Mouse (Mus musculus) adrenal gland, postnatal 25 days (tissue): ENCODE data around the gene Kcna3. TPM values are rescaled to one million over a fixed set of nuclear protein-coding genes. Genes with fewer than 3 reads are reported as not detected.

ENCODE experiments used
- DNase-seq: peaks from one replicate; pipeline ENCODE4 v3.0.0; 2021; ENCODE audit warnings: mixed read lengths
- long read RNA-seq: library from polyadenylated mRNA; stranded (forward); transcript quantifications from one replicate; pipeline ENCODE4 v2.0.0, GENCODE M21; 2021
- total RNA-seq: library from RNA; stranded (reverse); gene quantifications from 2 replicates; pipeline ENCODE4 v1.2.3, GENCODE M21; 2021

The Kcna3 gene
- 0.79 TPM in 1 of 2 replicates, not detected in the other for total RNA-seq
- long read RNA-seq, result 0 reads

DNA sequence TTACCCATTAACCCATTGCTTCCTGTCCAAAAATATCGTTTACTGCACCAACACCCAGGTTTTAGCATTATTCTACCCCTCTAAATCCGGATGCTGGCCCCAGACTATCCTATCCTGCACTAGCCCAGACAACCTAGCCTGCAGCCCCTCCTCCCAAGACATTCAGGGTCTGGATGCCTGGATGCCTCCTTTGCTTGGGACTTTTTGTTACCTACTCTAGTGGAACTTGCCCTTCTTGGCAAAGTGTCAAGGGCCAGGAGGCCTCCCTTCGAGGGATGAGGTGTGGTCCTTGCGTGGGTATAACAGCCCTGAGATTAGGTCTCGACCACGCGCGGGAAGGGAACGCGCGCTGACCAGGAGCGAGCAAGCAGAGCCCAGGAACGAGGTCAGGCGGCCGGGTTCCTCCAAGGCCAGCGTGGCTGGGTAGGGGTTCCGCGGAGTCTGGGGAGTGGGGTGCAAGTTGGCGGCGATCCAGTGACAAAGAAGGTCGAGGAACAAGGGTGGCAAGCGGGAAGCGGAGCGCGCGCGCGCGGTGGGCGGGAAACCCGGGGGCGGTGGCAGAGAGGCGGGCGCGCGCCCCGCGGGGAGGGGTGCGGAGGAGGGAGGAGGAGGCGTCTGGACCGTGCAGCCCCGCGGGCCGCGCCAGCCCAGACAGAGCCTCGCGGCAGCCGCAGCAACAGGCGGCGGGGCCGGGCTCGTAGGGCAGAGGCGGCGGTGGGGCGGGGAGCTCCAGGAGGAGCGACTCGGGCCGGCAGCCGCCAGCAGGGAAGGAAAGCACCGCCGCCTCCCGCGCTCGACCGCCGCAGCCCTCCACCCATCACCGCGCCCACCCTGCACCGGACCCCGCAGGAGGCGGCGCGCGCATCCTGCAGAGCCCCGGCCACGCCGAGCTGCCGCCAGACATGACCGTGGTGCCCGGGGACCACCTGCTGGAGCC, at the start of gene Kcna3:
Gene Kcna3, plus strand, starts transcription at position 649 of the 937 bp plus-strand sequence.
- peak; percentile 71 for DNase-seq

DNA sequence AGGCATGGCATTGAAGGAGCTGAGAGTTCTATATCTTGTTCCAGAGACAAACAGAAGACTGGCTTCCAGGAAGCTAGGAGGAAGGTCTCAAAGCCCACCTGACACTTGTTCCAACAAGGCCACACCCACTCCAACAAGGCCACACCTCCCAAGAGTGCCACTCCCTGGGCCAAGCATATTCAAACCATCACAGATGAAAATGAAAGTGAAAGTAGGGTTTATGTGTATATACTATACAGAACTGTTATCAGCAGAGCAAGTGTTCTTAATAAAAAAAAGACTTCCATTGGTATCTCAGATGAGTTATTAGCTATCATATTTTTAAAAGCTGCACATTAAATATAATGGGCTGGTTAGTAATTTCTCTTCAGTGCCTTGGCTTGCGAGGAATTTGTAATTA, 44.6 kb upstream of the Kcna3 start:
- DNase-seq, result no peak

- DNase-seq, result no peak
Observed at GRCm38 (mm10) chr3:106995347-106995746, 40.6 kb upstream of the Kcna3 start.

DNA sequence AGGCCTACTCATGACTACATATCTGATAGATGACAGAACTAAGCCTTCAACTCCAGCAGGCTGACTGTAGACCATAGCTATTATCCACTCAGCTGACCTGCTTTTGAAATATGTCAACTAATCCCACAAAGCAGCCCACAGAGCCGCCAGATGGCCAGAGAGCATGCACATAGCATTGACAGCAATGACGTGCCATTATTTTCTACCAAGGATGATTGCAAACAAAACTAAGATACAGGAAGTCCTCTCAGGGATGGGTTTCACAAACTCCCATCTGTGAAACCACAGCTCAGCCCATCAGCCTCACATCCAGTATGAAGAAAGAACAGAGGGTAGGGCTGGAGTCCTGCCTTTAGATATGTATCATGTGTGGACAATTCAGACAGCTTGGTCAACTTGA, 39.8 kb upstream of the Kcna3 start:
- no peak for DNase-seq

GRCm38 (mm10) chr3:106998370-106998769, 37.6 kb upstream of the Kcna3 start:
- no peak for DNase-seq

DNA sequence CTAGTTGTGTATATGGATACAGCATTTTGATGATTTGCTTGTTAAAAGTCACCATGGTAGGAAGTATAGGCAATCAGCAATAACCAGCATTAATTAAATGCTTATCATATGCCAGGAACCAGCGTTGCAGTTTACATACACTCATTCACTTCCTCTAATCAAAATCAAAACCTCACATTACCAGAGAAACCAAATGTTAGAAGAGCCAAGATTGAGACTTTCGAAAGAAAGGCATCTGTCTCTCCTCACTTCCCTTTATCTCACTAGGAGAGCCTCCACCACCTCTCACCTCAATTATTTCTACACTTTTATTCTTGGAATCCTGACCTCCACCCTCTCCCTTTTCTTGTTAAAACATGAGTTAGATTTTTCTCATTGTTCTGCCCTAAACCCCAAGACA, 35.8 kb upstream of the Kcna3 start:
- no peak for DNase-seq

DNA sequence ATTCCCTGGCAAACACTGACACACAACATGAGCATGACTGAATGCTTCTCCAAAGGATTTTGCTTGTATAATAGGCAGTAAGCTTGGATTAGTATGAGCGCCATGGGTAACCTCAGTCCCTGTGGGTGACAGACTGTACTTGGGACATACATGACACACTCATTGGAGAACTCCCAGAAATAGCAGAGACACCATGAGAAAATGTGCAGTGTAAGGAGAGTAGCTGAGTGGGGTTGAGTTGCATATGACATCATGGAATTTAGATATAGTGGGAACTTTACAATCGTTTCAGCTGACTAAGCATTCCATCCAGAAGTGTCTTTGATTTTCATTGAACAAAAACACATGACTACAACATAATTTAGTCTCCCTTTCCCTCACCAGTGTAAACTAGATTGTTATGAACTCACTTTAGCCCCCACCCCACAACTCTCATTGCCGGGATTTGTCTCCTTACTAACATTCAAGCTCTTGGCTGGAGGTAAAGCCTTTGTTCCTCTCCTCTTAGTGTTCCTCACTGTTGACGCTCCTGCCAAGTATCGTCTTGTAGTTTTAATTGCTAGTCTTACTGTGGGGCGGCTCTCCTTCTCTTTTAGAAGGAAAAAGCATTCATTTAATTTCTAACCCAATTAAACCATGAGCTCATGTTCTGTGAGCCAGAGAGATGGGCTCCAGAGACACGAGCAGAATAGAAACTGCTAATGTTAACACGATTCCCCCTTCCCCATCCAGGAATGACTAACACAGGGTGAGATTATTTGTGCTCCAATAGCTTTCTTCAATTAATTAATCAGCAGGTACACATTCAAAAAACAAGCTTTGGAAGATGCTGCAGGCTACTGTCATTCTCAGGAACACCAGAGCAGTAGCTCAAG, 33.5 kb upstream of the Kcna3 start:
- DNase-seq, result no peak

DNA sequence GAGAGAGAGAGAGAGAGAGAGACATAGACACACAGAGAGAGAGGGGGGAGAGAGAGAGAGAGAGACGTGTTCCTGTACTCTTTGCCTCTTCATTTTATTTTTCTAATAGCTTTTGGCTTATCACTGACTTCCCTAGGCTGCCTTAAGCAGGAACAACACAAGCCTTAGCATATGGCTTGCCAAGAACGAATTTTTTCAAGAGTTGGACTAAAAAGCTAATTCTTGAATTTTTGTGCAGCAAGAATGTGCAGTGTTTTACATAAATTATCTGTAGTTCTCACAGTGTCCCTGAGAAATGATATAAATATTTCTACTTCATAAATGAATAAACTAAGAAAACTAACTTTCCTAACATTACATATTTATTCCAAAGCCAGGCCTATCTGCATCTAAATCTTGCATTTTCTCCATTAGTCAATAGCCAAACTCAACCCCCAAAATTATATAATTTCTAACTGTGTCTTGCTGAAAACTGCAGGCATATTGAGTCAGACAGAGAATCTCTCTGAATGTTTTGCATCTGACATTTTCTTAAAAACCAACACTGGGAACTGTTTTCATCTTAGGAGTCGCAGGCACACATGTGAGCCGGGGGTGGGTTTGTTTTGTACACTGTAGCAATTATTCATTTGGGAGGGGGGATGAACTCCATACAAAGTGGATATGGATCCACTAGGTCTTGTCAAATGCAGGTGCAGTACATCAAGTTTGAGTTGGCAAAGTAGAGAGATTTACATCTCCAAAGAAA, 26.5 kb upstream of the Kcna3 start:
- no peak for DNase-seq

DNA sequence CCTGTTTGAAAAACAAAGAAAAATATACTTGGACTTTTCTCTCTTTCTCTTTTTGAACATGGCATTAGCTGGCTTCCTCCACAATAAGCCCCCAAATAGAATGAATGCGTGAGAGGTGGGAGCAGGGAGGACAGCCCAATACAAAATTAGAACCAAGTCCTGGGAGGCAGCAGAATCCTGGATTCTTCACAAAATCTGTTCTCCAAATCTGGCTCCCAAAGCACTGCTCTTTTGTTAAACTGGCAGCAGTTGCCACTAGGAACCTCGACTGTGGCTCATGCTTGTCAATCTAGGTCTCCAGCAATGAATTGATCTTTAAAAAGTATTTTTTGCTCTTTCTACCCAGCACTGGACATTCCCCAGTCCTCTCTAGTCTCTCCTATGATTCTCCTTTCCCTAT, 17.7 kb upstream of the Kcna3 start:
- DNase-seq, result no peak

- DNase-seq, result no peak
Observed at GRCm38 (mm10) chr3:107031547-107031946, 4.4 kb upstream of the Kcna3 start.

GRCm38 (mm10) chr3:107034776-107035175, 1.2 kb upstream of the Kcna3 start:
- DNase-seq, result no peak

DNA sequence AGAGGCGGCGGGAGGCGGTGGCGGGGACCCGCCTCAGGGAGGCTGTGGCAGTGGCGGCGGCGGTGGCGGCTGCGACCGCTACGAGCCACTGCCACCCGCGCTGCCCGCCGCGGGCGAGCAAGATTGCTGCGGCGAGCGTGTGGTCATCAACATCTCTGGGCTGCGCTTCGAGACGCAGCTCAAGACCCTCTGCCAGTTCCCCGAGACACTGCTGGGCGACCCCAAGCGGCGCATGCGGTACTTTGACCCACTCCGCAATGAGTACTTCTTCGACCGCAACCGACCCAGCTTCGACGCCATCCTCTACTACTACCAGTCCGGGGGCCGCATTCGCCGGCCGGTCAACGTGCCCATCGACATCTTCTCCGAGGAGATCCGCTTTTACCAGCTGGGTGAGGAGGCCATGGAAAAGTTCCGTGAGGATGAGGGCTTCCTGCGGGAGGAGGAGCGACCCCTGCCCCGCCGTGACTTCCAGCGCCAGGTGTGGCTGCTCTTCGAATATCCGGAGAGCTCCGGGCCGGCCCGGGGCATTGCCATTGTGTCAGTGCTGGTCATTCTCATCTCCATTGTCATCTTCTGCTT, 580 bp downstream of the Kcna3 start:
- DNase-seq, result no peak

GRCm38 (mm10) chr3:107037105-107037504, 1.1 kb downstream of the Kcna3 start:
- DNase-seq, result no peak

DNA sequence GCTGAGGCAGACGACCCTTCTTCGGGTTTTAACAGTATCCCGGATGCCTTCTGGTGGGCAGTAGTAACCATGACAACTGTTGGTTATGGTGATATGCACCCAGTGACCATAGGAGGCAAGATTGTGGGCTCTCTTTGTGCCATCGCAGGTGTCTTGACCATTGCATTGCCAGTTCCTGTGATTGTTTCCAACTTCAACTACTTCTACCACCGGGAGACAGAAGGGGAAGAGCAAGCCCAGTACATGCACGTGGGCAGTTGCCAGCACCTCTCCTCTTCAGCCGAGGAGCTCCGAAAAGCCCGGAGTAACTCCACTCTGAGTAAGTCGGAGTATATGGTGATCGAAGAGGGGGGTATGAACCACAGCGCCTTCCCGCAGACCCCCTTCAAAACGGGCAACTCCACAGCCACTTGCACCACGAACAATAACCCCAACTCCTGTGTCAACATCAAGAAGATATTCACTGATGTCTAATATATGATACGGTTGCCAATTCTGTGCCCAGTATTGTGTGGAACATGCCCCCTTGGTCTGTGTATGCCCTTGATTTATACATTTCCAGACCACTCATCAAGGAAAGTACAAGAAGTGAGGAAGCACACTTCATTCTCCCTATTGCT, 1.7 kb downstream of the Kcna3 start:
- no peak for DNase-seq

GRCm38 (mm10) chr3:107038156-107038536, 2.2 kb downstream of the Kcna3 start:
- DNase-seq, result no peak

DNA sequence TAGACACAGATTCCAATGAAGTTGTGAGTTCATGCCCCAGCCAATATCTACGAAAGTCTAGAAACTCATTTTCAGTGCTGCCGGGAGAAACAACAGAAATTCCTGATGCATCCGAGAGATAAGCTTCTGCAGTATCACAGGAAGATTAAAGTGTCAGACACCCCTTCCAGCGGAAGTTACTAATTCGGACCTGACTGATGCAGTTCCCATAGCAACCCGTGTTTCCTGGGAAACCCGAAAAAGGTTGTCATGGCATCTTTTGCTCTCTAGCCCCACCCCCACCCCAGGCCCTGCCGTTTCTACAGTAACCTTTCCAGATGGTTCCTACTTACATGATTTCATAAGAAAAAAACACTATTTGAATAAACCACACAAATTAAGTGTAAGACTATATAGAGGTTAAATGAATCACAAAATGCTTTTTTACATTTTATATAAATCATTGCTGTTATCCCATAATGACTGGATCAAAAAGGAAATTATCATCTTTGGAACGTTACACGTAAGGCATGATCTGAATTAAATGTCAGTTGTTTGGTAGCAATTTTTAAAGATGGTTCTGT, 2.8 kb downstream of the Kcna3 start:
- DNase-seq, result no peak

GRCm38 (mm10) chr3:107039306-107039705, 3.3 kb downstream of the Kcna3 start:
- DNase-seq, result no peak

- no peak for DNase-seq
Observed at GRCm38 (mm10) chr3:107040408-107040807, 4.4 kb downstream of the Kcna3 start.

- DNase-seq, result no peak
Observed at GRCm38 (mm10) chr3:107041718-107042117, 5.7 kb downstream of the Kcna3 start.

- no peak for DNase-seq
Observed at GRCm38 (mm10) chr3:107061468-107061867, 25.5 kb downstream of the Kcna3 start.

- DNase-seq, result no peak
Observed at GRCm38 (mm10) chr3:107062771-107063170, 26.8 kb downstream of the Kcna3 start.
